Mouse (Mus musculus) G1E (cell line): ENCODE data around the gene Iqgap2.

ENCODE experiments used
- CTCF ChIP-seq: IDR thresholded peaks from 2 replicates; pipeline ENCODE4 v1.5.1; 2012; ENCODE audit warnings: low read depth, low read length, inconsistent platforms, mixed read lengths
- GATA1 ChIP-seq: IDR thresholded peaks from 2 replicates; pipeline ENCODE4 v1.6.1; 2012; ENCODE audit warnings: borderline replicate concordance, low read length, inconsistent platforms, mixed read lengths
- TAL1 ChIP-seq: conservative IDR thresholded peaks from 2 replicates; pipeline ENCODE4 v1.6.1; 2012; ENCODE audit warnings: low read depth, low read length, inconsistent platforms, mixed read lengths

- TF ChIP-seq GATA1 (no peak), CTCF (no peak), TAL1 (no peak)
Measured at GRCm38 (mm10) chr13:95777651-95778391, 113.9 kb downstream of the Iqgap2 start.
